Mouse (Mus musculus) thymus, adult 2 months (tissue): ENCODE results near the gene Psd4.

ENCODE experiments used
- CTCF ChIP-seq: fragments of 200-500 bp; IDR thresholded peaks from 2 replicates; pipeline ENCODE4 v1.5.1; 2012; ENCODE audit warnings: mild to moderate bottlenecking, control low read depth, low read length, moderate library complexity, borderline replicate concordance; ENCODE audit not compliant: control insufficient read depth, poor library complexity, insufficient read depth; ENCODE audit errors: extremely low read depth
- POLR2A ChIP-seq: fragments of 200-500 bp; IDR thresholded peaks from 2 replicates; pipeline ENCODE4 v1.6.1; 2012; ENCODE audit warnings: mild to moderate bottlenecking, low read length, control low read depth, moderate library complexity; ENCODE audit not compliant: control insufficient read depth, poor library complexity, insufficient read depth; ENCODE audit errors: extremely low read depth

DNA sequence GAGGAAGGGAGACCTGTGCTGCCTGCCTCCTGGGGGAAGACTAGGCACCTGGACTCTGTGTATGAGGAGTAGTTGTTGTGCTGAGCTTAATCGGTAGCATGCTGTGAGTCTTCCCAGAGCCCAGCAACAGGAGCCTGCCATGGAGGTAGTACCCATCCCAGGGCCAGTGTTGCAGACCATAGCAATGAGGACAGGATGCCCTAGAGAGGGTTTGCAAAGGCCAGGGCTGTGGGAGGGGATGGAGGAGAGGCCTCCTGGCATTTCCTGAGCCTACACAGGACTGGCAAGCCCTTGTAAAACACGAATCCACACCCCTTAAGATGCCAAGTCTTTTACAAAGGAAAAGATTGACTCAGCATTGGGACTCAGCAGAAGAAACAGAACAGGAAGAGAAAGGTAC is 49.7 kb downstream of the Psd4 start:
- TF ChIP-seq POLR2A: no peak
- no peak for TF ChIP-seq CTCF
